Mouse (Mus musculus) limb, embryonic 15.5 days (tissue): ENCODE data around the gene Lias. TPM values are rescaled to one million over a fixed set of nuclear protein-coding genes. Genes with fewer than 3 reads are reported as not detected.

Experiments
- ATAC-seq: fragments of 200-750 bp; cut with Nextera tagmentation; 2 replicates; pipeline ENCODE4 v1.8.0; 2017; ENCODE audit warnings: low read depth, moderate TSS enrichment; ENCODE audit not compliant: insufficient number of reproducible peaks, low FRiP score, low TSS enrichment
- H3K27ac ChIP-seq: fragments of 300-500 bp; sonication (generic); 2 replicates; pipeline ENCODE4 v1.5.1; 2015; ENCODE audit warnings: moderate library complexity, mild to moderate bottlenecking, inconsistent platforms
- H3K27me3 ChIP-seq: fragments of 300-500 bp; sonication (generic); 2 replicates; pipeline ENCODE4 v1.6.1; 2015; ENCODE audit warnings: inconsistent platforms
- H3K36me3 ChIP-seq: fragments of 300-500 bp; sonication (generic); 2 replicates; pipeline ENCODE4 v1.6.1; 2015; ENCODE audit warnings: inconsistent platforms
- H3K4me1 ChIP-seq: fragments of 300-500 bp; sonication (generic); 2 replicates; pipeline ENCODE4 v1.6.1; 2015; ENCODE audit warnings: inconsistent platforms
- H3K4me2 ChIP-seq: fragments of 300-500 bp; sonication (generic); 2 replicates; pipeline ENCODE4 v1.6.1; 2015; ENCODE audit warnings: mild to moderate bottlenecking, inconsistent platforms
- H3K4me3 ChIP-seq: fragments of 300-500 bp; sonication (generic); 2 replicates; pipeline ENCODE4 v1.5.1; 2015; ENCODE audit warnings: mild to moderate bottlenecking, inconsistent platforms
- H3K9ac ChIP-seq: fragments of 300-500 bp; sonication (generic); 2 replicates; pipeline ENCODE4 v1.6.1; 2015; ENCODE audit warnings: inconsistent platforms
- H3K9me3 ChIP-seq: fragments of 300-500 bp; sonication (generic); 2 replicates; pipeline ENCODE4 v1.6.1; 2016; ENCODE audit warnings: inconsistent platforms
- WGBS: fragments of 180-500 bp; shearing (Covaris S2); methylation state at CpG from one replicate; pipeline ENCODE4 v1.1.7; 2015; 5-methylcytosine and 5-hydroxymethylcytosine counted together
- polyA plus RNA-seq: library from polyadenylated mRNA; unstranded; fragments of >200 nt; fragmentation: Nextera tagmentation; extraction: Ambion mirVana; gene quantifications from 2 replicates; pipeline ENCODE4 v1.2.1, GENCODE M21; 2015

Gene Lias
- polyA plus RNA-seq, 1 experiment from 2014 or later = 58.9 TPM

GRCm38 (mm10) chr5:65457086-65457827 is 66.0 kb downstream of the Lias start:
- peaks cover 29% of the 10 kb centered on the region for H3K36me3 ChIP-seq
- no peaks in the 10 kb centered on the region for H3K9me3 ChIP-seq
- peak overlapping the region; percentile 82 for H3K27ac ChIP-seq
- no peak overlapping the region for H3K4me2 ChIP-seq
- WGBS = 33% methylated on average over 7 of the region's 7 CpGs
- no peak overlapping the region for H3K4me3 ChIP-seq
- no peak overlapping the region for H3K9ac ChIP-seq
- peak; percentile 82 for ATAC-seq
- peaks cover 25% of the 10 kb centered on the region for H3K4me1 ChIP-seq
- no peaks in the 10 kb centered on the region for H3K27me3 ChIP-seq

- H3K4me2 ChIP-seq = no peak overlapping the region
- H3K9ac ChIP-seq = no peak overlapping the region
- peak overlapping the region; percentile 82 for H3K27ac ChIP-seq
- H3K4me3 ChIP-seq = no peak overlapping the region
- WGBS = 62% methylated on average over 5 of the region's 5 CpGs
- no peaks in the 10 kb centered on the region for H3K9me3 ChIP-seq
- no peak for ATAC-seq
- H3K4me1 ChIP-seq = peaks cover 25% of the 10 kb centered on the region
- H3K27me3 ChIP-seq = no peaks in the 10 kb centered on the region
- H3K36me3 ChIP-seq = peaks cover 26% of the 10 kb centered on the region
Measured at GRCm38 (mm10) chr5:65457846-65458245, 66.5 kb downstream of the Lias start.

- Histone ChIP-seq H3K4me2 (no peak overlapping the region), H3K4me1 (peaks cover 25% of the 10 kb centered on the region), H3K36me3 (peaks cover 20% of the 10 kb centered on the region; the same call in 1 of the 2 replicates), H3K27ac (no peak overlapping the region), H3K9ac (no peak overlapping the region), H3K4me3 (no peak overlapping the region), H3K27me3 (no peaks in the 10 kb centered on the region), H3K9me3 (no peaks in the 10 kb centered on the region)
- whole genome bisulfite sequencing = 90% methylated on average over 3 of the region's 3 CpGs
- no peak for ATAC-seq
Measured at GRCm38 (mm10) chr5:65459454-65459853, 68.2 kb downstream of the Lias start.

Other genes starting within 250 kb of the Lias start
- gene Wdr19, start 191.8 kb upstream of the Lias start, polyA plus RNA-seq = 6.8 and 8.0 TPM in 2 replicates
- gene Rfc1, start 55.8 kb upstream of the Lias start, polyA plus RNA-seq = 85.8 and 98.1 TPM in 2 replicates
- gene Klb, start 43.2 kb upstream of the Lias start, polyA plus RNA-seq = 0.05 TPM in 1 of 2 replicates, not detected in the other
- 984 and 1,081 TPM in 2 replicates for gene Rpl9, start 53 bp upstream of the Lias start, polyA plus RNA-seq
- 125 and 126 TPM in 2 replicates for gene Ugdh, start 44.5 kb downstream of the Lias start, polyA plus RNA-seq
- not detected in 2 replicates for gene Gm43552, start 101.3 kb downstream of the Lias start, polyA plus RNA-seq
- 150 and 154 TPM in 2 replicates for gene Smim14, start 145.7 kb downstream of the Lias start, polyA plus RNA-seq
- 169 and 171 TPM in 2 replicates for gene Ube2k, start 145.7 kb downstream of the Lias start, polyA plus RNA-seq